Mouse (Mus musculus) stomach, postnatal 0 days (tissue): ENCODE data around the gene Prpf40b. TPM values are rescaled to one million over a fixed set of nuclear protein-coding genes. Genes with fewer than 3 reads are reported as not detected.
A peak's percentile ranks its signal among the peaks of the same experiment; 100 is the strongest.

ENCODE experiments used
- ATAC-seq: fragments of 200-750 bp; cut with Nextera tagmentation; 2 replicates; pipeline ENCODE4 v1.8.0; 2017; ENCODE audit not compliant: low FRiP score, low TSS enrichment
- DNase-seq: peaks from one replicate; pipeline ENCODE4 v3.0.0-alpha.2; 2016; ENCODE audit warnings: low spot score
- H3K27ac ChIP-seq: fragments of 300-500 bp; sonication (generic); replicated peaks from 2 replicates; pipeline ENCODE4 v1.5.1; 2014; ENCODE audit warnings: mild to moderate bottlenecking, control low read depth
- H3K27me3 ChIP-seq: fragments of 300-500 bp; sonication (generic); 2 replicates; pipeline ENCODE4 v1.6.1; 2014; ENCODE audit warnings: low read length; ENCODE audit not compliant: control insufficient read depth, insufficient read depth
- H3K36me3 ChIP-seq: fragments of 300-500 bp; sonication (generic); 2 replicates; pipeline ENCODE4 v1.6.1; 2014; ENCODE audit warnings: low read length, mixed read lengths; ENCODE audit not compliant: control insufficient read depth, insufficient read depth
- H3K4me1 ChIP-seq: fragments of 300-500 bp; sonication (generic); replicated peaks from 2 replicates; pipeline ENCODE4 v1.6.1; 2014; ENCODE audit warnings: antibody characterized with exemption; ENCODE audit not compliant: control insufficient read depth, insufficient read depth
- H3K4me2 ChIP-seq: fragments of 300-500 bp; sonication (generic); replicated peaks from 2 replicates; pipeline ENCODE4 v1.6.1; 2014; ENCODE audit warnings: low read depth, mild to moderate bottlenecking, control low read depth, moderate library complexity
- H3K4me3 ChIP-seq: fragments of 300-500 bp; sonication (generic); 2 replicates; pipeline ENCODE4 v1.5.1; 2014; ENCODE audit warnings: low read depth, low read length, control low read depth
- H3K9ac ChIP-seq: fragments of 300-500 bp; sonication (generic); 2 replicates; pipeline ENCODE4 v1.6.1; 2014; ENCODE audit warnings: mild to moderate bottlenecking, low read length, control low read depth, mixed read lengths
- H3K9me3 ChIP-seq: fragments of 300-500 bp; sonication (generic); 2 replicates; pipeline ENCODE4 v1.6.1; 2016; ENCODE audit warnings: low read length; ENCODE audit not compliant: control insufficient read depth
- CTCF ChIP-seq: IDR thresholded peaks from 2 replicates; pipeline ENCODE4 v1.5.1; 2016; ENCODE audit warnings: antibody characterized with exemption, low read depth, mild to moderate bottlenecking, moderate library complexity
- EP300 ChIP-seq: optimal IDR thresholded peaks from 2 replicates; pipeline ENCODE3; 2016; ENCODE audit warnings: antibody characterized with exemption
- WGBS: fragments of 180-500 bp; shearing (Covaris S2); extraction: QIAGEN DNeasy Blood & Tissue Kit; methylation state at CpG from one replicate; pipeline ENCODE4 v1.1.7; 2014; 5-methylcytosine and 5-hydroxymethylcytosine counted together
- polyA plus RNA-seq: library from polyadenylated mRNA; unstranded; fragments of >200 nt; fragmentation: Nextera tagmentation; extraction: Ambion mirVana; gene quantifications from 2 replicates; pipeline ENCODE4 v1.2.1, GENCODE M21; 2015

Prpf40b gene
- polyA plus RNA-seq, 1 experiment from 2014 or later = 18.3 TPM

DNA sequence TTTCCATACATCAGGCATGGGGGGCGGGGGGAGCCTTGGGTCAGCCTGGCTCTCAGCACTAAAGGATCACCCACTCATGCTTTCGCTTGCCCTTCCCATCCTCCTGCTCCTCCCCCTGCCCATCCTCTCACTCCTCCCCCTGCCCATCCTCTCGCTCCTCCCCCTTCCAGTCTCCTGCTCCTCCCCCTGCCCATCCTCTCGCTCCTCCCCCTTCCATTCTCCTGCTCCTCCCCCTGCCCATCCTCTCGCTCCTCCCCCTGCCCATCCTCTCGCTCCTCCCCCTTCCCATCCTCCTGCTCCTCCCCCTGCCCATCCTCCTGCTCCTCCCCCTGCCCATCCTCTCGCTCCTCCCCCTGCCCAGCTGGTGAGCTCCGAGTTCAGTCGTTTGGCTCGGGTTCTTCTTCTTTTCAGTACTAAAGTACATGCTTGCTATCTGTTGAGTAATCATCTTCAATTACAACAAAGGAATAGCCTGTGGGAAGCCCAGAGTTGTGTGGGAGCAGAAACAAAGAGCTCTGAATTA is 35.1 kb upstream of the Prpf40b start:
- H3K27me3 ChIP-seq = no peaks in the 10 kb centered on the region
- peak overlapping the region; percentile 19 for H3K4me3 ChIP-seq
- DNase-seq (peak; percentile 82), ATAC-seq (peak; percentile 75)
- no peaks in the 10 kb centered on the region for H3K9me3 ChIP-seq
- TF ChIP-seq EP300 (no peak), CTCF (no peak)
- no peaks in the 10 kb centered on the region for H3K4me1 ChIP-seq
- H3K9ac ChIP-seq = no peak overlapping the region
- H3K27ac ChIP-seq = peak overlapping the region; percentile 75
- 1% methylated on average over 7 of the region's 10 CpGs for WGBS
- no peaks in the 10 kb centered on the region for H3K36me3 ChIP-seq
- peak overlapping the region; percentile 56 for H3K4me2 ChIP-seq

DNA sequence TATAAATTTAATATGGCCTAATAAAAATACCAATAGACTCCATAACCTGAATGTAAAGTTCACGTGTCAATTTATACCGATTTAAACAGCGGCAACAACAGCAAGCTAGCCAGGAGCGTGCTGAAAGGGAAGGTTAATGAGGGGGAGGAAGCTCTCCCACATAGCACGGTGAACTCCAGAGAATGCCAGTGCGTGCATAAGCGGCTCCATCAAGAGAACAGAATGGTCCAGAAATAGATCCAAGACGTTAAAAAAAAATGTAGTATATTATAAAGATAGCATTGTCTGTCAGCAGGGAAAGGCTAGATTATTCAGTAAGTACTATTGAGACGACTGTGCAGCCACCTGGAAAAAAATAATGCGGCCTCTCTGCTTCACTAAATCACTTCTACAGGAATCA is 32.2 kb upstream of the Prpf40b start:
- DNase-seq (no peak), ATAC-seq (no peak)
- Histone ChIP-seq H3K9me3 (no peaks in the 10 kb centered on the region), H3K27me3 (no peaks in the 10 kb centered on the region), H3K4me1 (no peaks in the 10 kb centered on the region), H3K27ac (no peak overlapping the region), H3K9ac (no peak overlapping the region), H3K4me2 (no peak overlapping the region), H3K36me3 (no peaks in the 10 kb centered on the region), H3K4me3 (no peak overlapping the region)
- TF ChIP-seq CTCF (no peak), EP300 (no peak)
- 49% methylated on average over 10 of the region's 10 CpGs for WGBS

DNA sequence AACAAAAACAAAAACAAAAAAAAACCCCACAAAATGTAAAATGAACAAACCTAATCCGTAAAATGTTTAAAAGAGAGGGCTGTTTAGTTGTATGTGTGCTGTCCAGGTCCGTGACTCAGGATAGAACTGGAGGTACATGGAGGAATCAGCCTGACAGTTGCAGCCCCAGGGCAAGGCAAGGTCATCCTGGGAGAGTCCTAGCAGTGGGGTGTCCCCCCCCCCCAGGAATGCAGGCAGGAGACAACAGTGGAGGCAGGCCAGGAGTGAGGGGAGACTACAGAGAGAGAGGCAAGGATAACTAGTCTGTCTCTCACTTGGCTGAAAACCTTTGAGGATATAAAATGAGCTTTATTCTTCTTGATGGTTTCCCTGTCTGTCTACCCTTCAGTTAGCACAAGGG is 30.5 kb upstream of the Prpf40b start:
- Histone ChIP-seq H3K27me3 (no peaks in the 10 kb centered on the region), H3K4me3 (no peak overlapping the region), H3K9me3 (no peaks in the 10 kb centered on the region), H3K9ac (no peak overlapping the region), H3K4me1 (no peaks in the 10 kb centered on the region), H3K4me2 (no peak overlapping the region), H3K27ac (no peak overlapping the region), H3K36me3 (no peaks in the 10 kb centered on the region)
- TF ChIP-seq EP300 (no peak), CTCF (no peak)
- WGBS = 85% methylated on average over 2 of the region's 2 CpGs
- ATAC-seq (no peak), DNase-seq (no peak)

DNA sequence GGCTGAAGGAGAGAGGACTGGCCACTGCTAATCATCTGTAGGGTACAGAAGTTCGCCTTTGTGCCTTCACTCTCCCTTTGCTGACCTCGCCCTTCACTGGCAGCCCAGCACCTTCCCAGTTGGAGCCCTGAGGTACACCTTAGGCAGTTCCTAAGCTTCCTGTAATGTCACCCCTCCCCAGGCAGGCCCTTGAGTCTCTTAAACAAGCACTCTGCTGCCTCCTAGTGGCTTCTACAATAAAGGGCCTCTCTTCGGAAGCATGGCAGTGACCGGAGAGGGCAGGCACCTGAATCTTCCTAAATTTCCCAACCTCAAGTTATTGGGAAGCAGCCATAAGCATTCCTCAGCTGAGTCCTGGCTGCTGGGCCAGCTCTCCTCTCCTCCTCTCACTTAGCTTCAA is 29.2 kb upstream of the Prpf40b start:
- no peak overlapping the region for H3K27ac ChIP-seq
- TF ChIP-seq EP300 (no peak), CTCF (peak; percentile 94)
- no peaks in the 10 kb centered on the region for H3K9me3 ChIP-seq
- no peak overlapping the region for H3K4me2 ChIP-seq
- DNase-seq (peak; percentile 74), ATAC-seq (peak; percentile 83)
- H3K27me3 ChIP-seq = no peaks in the 10 kb centered on the region
- H3K9ac ChIP-seq = no peak overlapping the region
- WGBS = 21% methylated on average over 4 of the region's 4 CpGs
- H3K4me3 ChIP-seq = no peak overlapping the region
- H3K36me3 ChIP-seq = no peaks in the 10 kb centered on the region
- no peaks in the 10 kb centered on the region for H3K4me1 ChIP-seq

DNA sequence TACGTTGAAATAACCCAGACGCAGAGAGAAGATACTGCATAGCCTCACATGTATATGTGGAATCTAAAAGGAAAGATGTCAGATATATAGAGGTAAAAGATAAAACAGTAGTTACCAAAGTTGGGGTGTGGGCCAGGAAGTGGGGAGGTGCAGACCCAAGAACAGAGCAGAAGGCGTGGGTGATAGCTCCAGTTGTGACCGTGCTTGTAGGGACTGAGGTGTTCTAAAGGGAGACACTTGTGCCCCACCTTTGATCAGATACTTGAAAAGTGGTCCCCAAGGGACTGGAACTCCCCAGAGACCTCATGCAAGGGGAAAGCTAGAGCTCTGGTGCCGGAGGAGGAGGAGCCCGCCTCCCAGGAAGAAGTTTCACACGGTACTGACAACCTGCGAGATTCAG is 18.8 kb upstream of the Prpf40b start:
- no peaks in the 10 kb centered on the region for H3K4me1 ChIP-seq
- H3K27ac ChIP-seq = no peak overlapping the region
- no peak overlapping the region for H3K4me2 ChIP-seq
- no peak overlapping the region for H3K9ac ChIP-seq
- DNase-seq = no peak
- no peak overlapping the region for H3K4me3 ChIP-seq
- no peak for TF ChIP-seq CTCF
- TF ChIP-seq EP300 = no peak
- WGBS = 84% methylated on average over 8 of the region's 8 CpGs
- no peaks in the 10 kb centered on the region for H3K9me3 ChIP-seq
- no peak for ATAC-seq
- no peaks in the 10 kb centered on the region for H3K36me3 ChIP-seq
- no peaks in the 10 kb centered on the region for H3K27me3 ChIP-seq

DNA sequence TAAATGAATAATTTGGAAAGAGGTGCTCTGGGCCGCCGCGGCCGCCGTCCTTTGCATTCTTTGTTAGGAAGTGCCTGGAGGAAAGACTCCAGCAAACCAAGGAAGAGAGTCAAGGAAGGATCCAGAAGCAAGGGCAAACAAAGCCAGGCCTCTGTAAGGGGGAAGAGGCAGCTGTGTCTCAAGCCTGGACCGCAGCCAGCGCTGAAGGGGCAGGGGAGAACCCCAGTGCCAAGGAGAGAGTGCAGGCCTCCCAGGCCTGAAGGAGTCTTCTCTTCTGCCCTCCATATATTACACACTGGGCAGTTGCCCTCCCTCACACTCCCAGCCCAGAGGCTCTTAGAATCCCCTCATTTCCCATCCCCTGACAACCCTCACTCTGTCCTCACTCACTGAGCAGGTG is 16.6 kb upstream of the Prpf40b start:
- no peak overlapping the region for H3K4me2 ChIP-seq
- WGBS = 84% methylated on average over 7 of the region's 7 CpGs
- H3K9me3 ChIP-seq = no peaks in the 10 kb centered on the region
- no peak for TF ChIP-seq EP300
- TF ChIP-seq CTCF = no peak
- H3K36me3 ChIP-seq = no peaks in the 10 kb centered on the region
- H3K27me3 ChIP-seq = no peaks in the 10 kb centered on the region
- H3K4me1 ChIP-seq = no peaks in the 10 kb centered on the region
- H3K27ac ChIP-seq = no peak overlapping the region
- no peak overlapping the region for H3K9ac ChIP-seq
- ATAC-seq (no peak), DNase-seq (no peak)
- H3K4me3 ChIP-seq = no peak overlapping the region
